Mouse (Mus musculus): Measurements from ENCODE around the gene Cd300lb.
"Not testable (repeated sequence)": the region's sequence is repeated elsewhere in the genome, so short reads cannot be mapped to it uniquely, and the experiment has no call there.

The Cd300lb gene

GRCm38 (mm10) chr11:114934144-114934543, at the start of gene Cd300lb:
TSS of gene Cd300lb (minus strand) at chr11:114934386.
- no peak for DNase-seq (ENCODE audit: low read depth, low spot score)

GRCm38 (mm10) chr11:114981866-114982265, 47.7 kb upstream of the Cd300lb start:
- DNase-seq (ENCODE audit: low read depth, low spot score): no peak

- DNase-seq (ENCODE audit: low read depth, low spot score): no peak
Measured at GRCm38 (mm10) chr11:114972726-114973125, 38.5 kb upstream of the Cd300lb start.

- no peak for DNase-seq (ENCODE audit: low read depth, low spot score)
Measured at GRCm38 (mm10) chr11:114968752-114969207, 34.6 kb upstream of the Cd300lb start, which contains the start of gene Cd300c. TSS of gene Cd300c (minus strand) at chr11:114969157.

GRCm38 (mm10) chr11:114965182-114965828, 31.1 kb upstream of the Cd300lb start:
- DNase-seq (ENCODE audit: low read depth, low spot score): no peak

- no peak for DNase-seq (ENCODE audit: low read depth, low spot score)
Measured at GRCm38 (mm10) chr11:114960369-114960768, 26.2 kb upstream of the Cd300lb start.

- no peak for DNase-seq (ENCODE audit: low read depth, low spot score)
Measured at GRCm38 (mm10) chr11:114933591-114933990, 595 bp downstream of the Cd300lb start.

GRCm38 (mm10) chr11:114931041-114931440, 3.1 kb downstream of the Cd300lb start:
- no peak for DNase-seq (ENCODE audit: low read depth, low spot score)

GRCm38 (mm10) chr11:114929581-114929980, 4.6 kb downstream of the Cd300lb start:
- no peak for DNase-seq (ENCODE audit: low read depth, low spot score)

- DNase-seq (ENCODE audit: low read depth, low spot score): no peak
Measured at GRCm38 (mm10) chr11:114923961-114924360, 10.2 kb downstream of the Cd300lb start.

GRCm38 (mm10) chr11:114922439-114922838, 11.7 kb downstream of the Cd300lb start:
- no peak for DNase-seq (ENCODE audit: low read depth, low spot score)

- DNase-seq (ENCODE audit: low read depth, low spot score): no peak
Measured at GRCm38 (mm10) chr11:114917120-114917519, 17.1 kb downstream of the Cd300lb start.

GRCm38 (mm10) chr11:114914978-114915377, 19.2 kb downstream of the Cd300lb start:
- DNase-seq (ENCODE audit: low read depth, low spot score): no peak

GRCm38 (mm10) chr11:114912847-114913246, 21.3 kb downstream of the Cd300lb start:
- DNase-seq (ENCODE audit: low read depth, low spot score): peak; percentile 39

- DNase-seq (ENCODE audit: low read depth, low spot score): not testable (repeated sequence)
Measured at GRCm38 (mm10) chr11:114909538-114909937, 24.6 kb downstream of the Cd300lb start.

GRCm38 (mm10) chr11:114908086-114908485, 26.1 kb downstream of the Cd300lb start:
- no peak for DNase-seq (ENCODE audit: low read depth, low spot score)

- no peak for DNase-seq (ENCODE audit: low read depth, low spot score)
Measured at GRCm38 (mm10) chr11:114907567-114907966, 26.6 kb downstream of the Cd300lb start.

- DNase-seq (ENCODE audit: low read depth, low spot score): no peak
Measured at GRCm38 (mm10) chr11:114903224-114903623, 31.0 kb downstream of the Cd300lb start.

GRCm38 (mm10) chr11:114898026-114898425, 36.2 kb downstream of the Cd300lb start:
- DNase-seq (ENCODE audit: low read depth, low spot score): no peak

GRCm38 (mm10) chr11:114896085-114896484, 38.1 kb downstream of the Cd300lb start:
- DNase-seq (ENCODE audit: low read depth, low spot score): no peak

GRCm38 (mm10) chr11:114890542-114890941, 43.6 kb downstream of the Cd300lb start:
- DNase-seq (ENCODE audit: low read depth, low spot score): no peak

GRCm38 (mm10) chr11:114889991-114890518, 44.1 kb downstream of the Cd300lb start, which contains the start of gene Cd300a:
TSS of gene Cd300a (plus strand) at chr11:114890041.
- DNase-seq (ENCODE audit: low read depth, low spot score): no peak

Measured in brain, embryonic 18.5 days (tissue).